Mouse (Mus musculus) ES-E14 (cell line): ENCODE results near the gene H2-M3.

ENCODE experiments used
- HCFC1 ChIP-seq: IDR thresholded peaks from 2 replicates; pipeline ENCODE4 v1.6.1; 2012; ENCODE audit warnings: low read length, inconsistent platforms, borderline replicate concordance; ENCODE audit not compliant: insufficient read depth
- ZNF384 ChIP-seq: IDR thresholded peaks from 2 replicates; pipeline ENCODE4 v1.6.1; 2012; ENCODE audit warnings: low read depth, low read length, inconsistent platforms

DNA sequence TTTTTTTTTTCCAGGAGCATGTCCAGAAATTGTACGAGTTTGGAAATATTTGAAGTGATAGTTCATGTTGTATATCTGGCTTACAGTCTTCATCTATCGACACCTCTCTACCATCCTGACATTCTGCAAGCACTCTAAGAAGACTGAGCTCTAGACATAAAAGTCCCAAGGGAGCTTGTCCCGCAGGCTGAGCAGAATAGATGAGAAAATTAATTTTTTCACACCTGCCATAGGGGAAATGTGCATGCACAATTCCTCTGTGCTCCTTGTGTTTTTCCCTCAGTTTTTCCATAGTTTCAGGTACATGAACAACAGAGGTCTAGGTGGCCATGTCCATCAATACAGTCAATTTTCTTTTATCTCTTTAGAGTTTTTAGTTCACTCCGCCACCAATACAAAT lies 34.2 kb downstream of the H2-M3 start, which contains the start of gene Olfr101:
- TF ChIP-seq ZNF384, result no peak
- no peak for TF ChIP-seq HCFC1
